Mouse (Mus musculus) kidney, adult 18-20 months (tissue): ENCODE results near the gene Gatm.

Experiments
- DNase-seq: peaks from one replicate; pipeline ENCODE4 v3.0.0; 2021

The Gatm gene

GRCm38 (mm10) chr2:122608820-122609219, 2.3 kb downstream of the Gatm start:
- DNase-seq = peak; percentile 33

GRCm38 (mm10) chr2:122605829-122606228, 5.3 kb downstream of the Gatm start:
- DNase-seq = no peak

- DNase-seq = no peak
These were observed 9.7 kb downstream of the Gatm start for GRCm38 (mm10) chr2:122601354-122601753.

GRCm38 (mm10) chr2:122599736-122600135, 11.4 kb downstream of the Gatm start:
- DNase-seq = no peak

GRCm38 (mm10) chr2:122595461-122595860, 15.6 kb downstream of the Gatm start:
- no peak for DNase-seq

- DNase-seq = no peak
These were observed 19.9 kb downstream of the Gatm start for GRCm38 (mm10) chr2:122591213-122591612.

- DNase-seq = peak; percentile 5
These were observed 20.8 kb downstream of the Gatm start for GRCm38 (mm10) chr2:122590351-122590750.

GRCm38 (mm10) chr2:122587861-122588519, 23.1 kb downstream of the Gatm start:
- peak; percentile 1 for DNase-seq

- no peak for DNase-seq
These were observed 24.8 kb downstream of the Gatm start for GRCm38 (mm10) chr2:122586258-122586657.

- no peak for DNase-seq
These were observed 28.8 kb downstream of the Gatm start for GRCm38 (mm10) chr2:122582324-122582723.

GRCm38 (mm10) chr2:122581361-122582017, 29.6 kb downstream of the Gatm start:
- no peak for DNase-seq

- no peak for DNase-seq
These were observed 30.7 kb downstream of the Gatm start for GRCm38 (mm10) chr2:122580426-122580825.

- DNase-seq = no peak
These were observed 33.8 kb downstream of the Gatm start for GRCm38 (mm10) chr2:122577316-122577715.

- DNase-seq = no peak
These were observed 34.8 kb downstream of the Gatm start for GRCm38 (mm10) chr2:122576295-122576694.

- peak; percentile 70 for DNase-seq
These were observed 35.6 kb downstream of the Gatm start for GRCm38 (mm10) chr2:122575470-122575869.

GRCm38 (mm10) chr2:122572438-122572837, 38.7 kb downstream of the Gatm start:
- DNase-seq = no peak

- no peak for DNase-seq
These were observed 39.8 kb downstream of the Gatm start for GRCm38 (mm10) chr2:122571326-122571725.

GRCm38 (mm10) chr2:122570430-122570829, 40.7 kb downstream of the Gatm start:
- DNase-seq = no peak

GRCm38 (mm10) chr2:122569439-122569838, 41.7 kb downstream of the Gatm start:
- DNase-seq = peak; percentile 63

GRCm38 (mm10) chr2:122562251-122562650, 48.9 kb downstream of the Gatm start:
- DNase-seq = no peak

- DNase-seq = no peak
These were observed 49.9 kb downstream of the Gatm start for GRCm38 (mm10) chr2:122561221-122561620.

- DNase-seq = no peak
These were observed 52.8 kb downstream of the Gatm start for GRCm38 (mm10) chr2:122558317-122558716.
